Mouse (Mus musculus) adipocyte (in vitro differentiated cells): ENCODE measurements around the gene Thoc3.
"Not testable (repeated sequence)": the region's sequence is repeated elsewhere in the genome, so short reads cannot be mapped to it uniquely, and the experiment has no call there.

Experiments used
- DNase-seq: peaks from one replicate; pipeline ENCODE4 v3.0.0-alpha.2; 2016; ENCODE audit warnings: low spot score

Thoc3 gene

DNA sequence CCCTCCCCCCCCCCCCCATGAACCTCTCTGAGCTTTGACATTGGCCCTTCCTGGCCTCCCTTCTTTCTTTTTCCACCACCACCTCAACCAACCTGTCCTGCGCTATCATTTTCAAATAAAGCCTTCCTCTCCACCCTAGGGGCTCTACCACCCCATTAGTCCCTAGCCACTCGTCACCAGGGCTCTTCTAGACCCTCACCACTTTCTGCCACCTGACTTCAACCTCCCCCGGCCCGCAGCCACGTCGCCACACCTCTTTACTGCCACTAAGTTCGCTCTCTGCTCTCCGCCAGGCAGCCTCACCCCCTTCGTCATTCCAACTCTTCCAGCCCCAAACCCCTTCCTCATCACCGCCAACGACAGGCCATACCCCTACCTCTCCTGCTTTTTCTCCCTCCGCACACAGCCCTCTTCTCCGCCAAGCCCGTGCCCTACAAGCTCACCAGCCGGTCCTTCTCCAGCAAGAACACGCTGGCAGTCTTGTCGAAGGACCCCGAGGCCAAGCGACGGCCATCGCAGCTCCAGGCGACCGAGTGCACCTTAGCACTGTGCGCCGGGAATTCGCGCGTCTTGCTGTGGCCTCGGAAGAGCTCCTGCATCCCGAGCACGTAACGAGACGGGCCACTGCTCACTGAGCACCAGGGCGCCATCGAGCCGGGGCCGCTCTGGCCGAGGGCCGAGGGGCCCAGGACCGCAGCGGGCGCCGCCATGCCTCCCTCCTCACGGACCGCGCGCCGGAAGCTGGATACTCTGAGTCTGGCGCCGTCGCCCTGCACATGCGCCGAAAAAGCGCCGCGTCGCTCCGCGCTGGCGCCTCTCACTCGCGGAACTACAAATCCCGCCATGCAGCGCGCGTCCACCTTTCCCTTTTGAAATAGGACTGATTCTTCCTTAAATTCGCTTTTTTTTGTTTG lies at the start of gene Thoc3:
TSS of gene Thoc3 (minus strand) at position 752 of the 914 bp plus-strand sequence.
- DNase-seq, result peak; percentile 85

DNA sequence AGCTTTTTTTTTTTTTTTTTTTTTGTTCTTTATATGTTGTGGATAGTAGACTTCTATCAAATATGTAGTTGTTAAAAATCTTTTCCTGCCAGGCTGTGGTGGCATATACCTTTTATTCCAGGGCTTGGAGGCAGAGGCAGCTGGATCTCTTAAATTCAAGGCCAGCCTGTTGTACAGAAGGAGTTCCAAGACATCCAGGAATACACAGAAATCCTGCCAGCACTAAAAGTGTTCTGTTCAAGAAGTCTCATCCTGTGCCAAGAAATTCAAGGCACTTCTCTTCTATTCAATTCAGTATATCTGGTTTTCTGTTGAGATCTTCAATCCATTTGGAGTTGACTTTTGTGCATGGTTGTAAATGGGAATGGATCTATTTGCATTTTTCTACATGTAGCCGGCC lies 37.3 kb upstream of the Thoc3 start:
- peak; percentile 23 for DNase-seq

- peak; percentile 12 for DNase-seq
These were observed 36.1 kb upstream of the Thoc3 start for GRCm38 (mm10) chr13:54504611-54505260.

DNA sequence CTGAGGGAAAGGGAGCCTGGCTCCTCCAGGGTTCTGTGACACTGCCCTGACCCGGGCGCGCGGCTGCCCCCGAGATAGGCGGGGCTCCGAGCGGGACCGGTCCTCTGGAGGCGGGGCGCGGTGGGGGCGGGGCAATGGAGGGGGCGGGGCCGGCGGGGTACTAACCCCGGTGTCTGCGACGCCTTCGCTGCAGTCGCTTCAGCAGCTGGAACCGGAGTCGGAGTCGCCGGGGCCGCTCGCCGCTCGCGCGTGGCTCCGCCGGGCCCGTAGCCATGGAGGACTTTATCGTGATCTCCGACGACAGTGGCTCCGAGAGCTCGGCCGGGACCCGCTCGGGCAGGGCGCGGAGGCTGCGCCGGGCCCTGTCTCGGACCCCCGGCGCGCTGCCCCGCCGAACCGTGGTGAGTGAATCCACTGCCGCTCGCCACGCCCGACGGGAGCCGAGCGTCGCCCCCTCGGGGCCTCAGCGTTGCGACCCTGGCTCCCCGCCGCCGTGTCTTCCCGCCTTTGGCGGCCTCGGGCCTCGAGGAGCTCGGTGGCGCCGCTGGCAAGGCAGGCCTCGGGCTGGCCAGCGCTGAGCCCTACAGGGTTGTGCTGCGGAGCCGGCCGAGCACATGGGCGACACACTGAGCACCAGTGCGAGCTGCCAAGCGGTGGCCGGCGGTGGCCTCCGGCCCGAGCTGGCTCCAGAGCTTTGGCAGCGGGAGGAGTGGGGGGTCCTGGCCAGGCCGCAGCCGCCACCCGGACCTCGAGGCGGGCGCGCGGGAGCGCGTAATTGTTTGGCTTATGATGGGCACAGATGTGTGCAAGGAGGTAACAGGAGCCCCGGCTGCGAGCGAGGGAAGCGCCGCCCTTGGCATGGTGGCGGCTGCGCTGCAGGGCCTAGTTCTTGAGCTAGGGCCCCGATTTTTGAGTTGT lies 35.2 kb upstream of the Thoc3 start, which contains the start of gene Simc1:
TSS of gene Simc1 (plus strand) at position 176 of the 918 bp plus-strand sequence.
- peak; percentile 60 for DNase-seq

DNA sequence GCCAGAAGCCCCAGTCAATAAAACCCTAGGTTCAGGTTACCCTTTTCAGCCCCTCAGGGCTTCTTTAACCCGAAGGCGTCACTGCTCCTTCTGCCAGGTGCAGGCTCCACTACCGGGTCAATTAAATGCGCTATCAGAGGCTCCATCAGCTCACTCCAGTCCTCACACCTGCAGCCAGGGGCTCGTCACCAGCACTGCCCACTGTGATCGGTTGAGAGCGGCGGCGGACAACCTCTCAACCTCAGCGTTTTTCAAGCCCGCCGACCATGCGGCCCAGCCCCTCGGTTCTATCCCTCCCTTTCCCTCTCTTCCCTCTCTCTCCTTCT lies 34.6 kb upstream of the Thoc3 start:
- DNase-seq, result no peak

- DNase-seq, result no peak
These were observed 33.5 kb upstream of the Thoc3 start for GRCm38 (mm10) chr13:54501957-54502690.

DNA sequence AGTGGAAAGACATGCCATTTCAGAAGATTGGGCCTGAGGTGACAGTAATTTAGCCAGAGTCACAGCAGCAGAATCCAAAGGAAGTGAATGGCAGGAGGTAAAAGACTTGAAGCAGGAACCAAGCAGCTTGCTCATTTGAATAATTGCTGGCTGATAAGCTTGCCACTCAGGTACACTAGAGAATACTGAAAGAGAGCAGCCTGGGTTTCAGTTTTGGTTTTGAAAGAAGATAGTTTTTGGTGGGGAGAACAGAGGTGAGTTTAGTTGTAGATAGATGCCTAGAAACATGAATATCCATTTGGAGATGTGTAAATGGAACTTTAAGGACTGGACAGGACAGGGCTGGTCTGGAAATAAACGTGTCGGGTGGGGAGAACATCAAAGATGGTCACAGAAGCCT lies 32.7 kb upstream of the Thoc3 start:
- no peak for DNase-seq

DNA sequence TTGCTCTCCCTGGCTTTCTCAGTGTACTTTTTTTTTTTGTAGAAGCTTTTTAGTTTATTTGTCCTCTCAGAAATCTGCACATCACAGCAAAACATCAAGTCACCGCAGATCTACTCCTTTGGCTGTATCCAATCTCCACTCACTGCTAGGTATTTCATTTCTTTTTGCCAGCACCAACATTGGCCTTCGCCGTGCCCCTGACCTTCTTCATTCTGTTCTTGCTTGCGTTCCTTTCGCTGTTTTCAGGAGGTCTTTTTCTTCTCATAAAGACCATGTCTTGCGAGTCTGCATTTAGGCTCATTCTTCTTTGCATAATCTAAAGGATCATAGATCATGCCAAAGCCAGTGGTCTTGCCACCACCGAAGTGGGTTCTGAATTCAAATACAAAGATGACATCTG lies 30.9 kb upstream of the Thoc3 start:
- not testable (repeated sequence) for DNase-seq

- DNase-seq, result no peak
These were observed 22.7 kb upstream of the Thoc3 start for GRCm38 (mm10) chr13:54491381-54491780.

- DNase-seq, result no peak
These were observed 21.8 kb upstream of the Thoc3 start for GRCm38 (mm10) chr13:54490411-54490810.

DNA sequence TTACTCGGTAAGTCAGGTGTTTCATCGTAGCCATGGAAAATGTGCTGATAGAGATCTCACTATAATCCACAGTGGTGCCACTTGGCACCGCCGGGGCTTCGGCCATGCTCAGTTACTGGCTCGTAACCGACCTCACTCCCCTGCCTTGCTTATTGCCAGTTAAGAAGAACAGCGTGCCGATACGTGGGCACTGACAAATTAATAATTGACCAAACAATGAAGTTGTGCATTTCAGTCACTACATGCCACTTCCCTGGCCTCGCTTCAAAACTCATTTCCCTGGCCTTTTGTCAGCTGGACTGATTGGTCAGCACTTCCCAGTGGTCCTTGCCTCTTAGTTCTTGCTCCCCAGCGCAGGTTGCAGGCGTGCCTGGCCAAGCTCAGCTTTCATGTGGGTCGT lies 12.8 kb upstream of the Thoc3 start:
- no peak for DNase-seq

GRCm38 (mm10) chr13:54479286-54479685 lies 10.6 kb upstream of the Thoc3 start:
- DNase-seq, result peak; percentile 86

GRCm38 (mm10) chr13:54475702-54476101 lies 7.1 kb upstream of the Thoc3 start:
- DNase-seq, result peak; percentile 14

GRCm38 (mm10) chr13:54474996-54475395 lies 6.3 kb upstream of the Thoc3 start:
- no peak for DNase-seq

- no peak for DNase-seq
These were observed 3.3 kb upstream of the Thoc3 start for GRCm38 (mm10) chr13:54471967-54472366.

DNA sequence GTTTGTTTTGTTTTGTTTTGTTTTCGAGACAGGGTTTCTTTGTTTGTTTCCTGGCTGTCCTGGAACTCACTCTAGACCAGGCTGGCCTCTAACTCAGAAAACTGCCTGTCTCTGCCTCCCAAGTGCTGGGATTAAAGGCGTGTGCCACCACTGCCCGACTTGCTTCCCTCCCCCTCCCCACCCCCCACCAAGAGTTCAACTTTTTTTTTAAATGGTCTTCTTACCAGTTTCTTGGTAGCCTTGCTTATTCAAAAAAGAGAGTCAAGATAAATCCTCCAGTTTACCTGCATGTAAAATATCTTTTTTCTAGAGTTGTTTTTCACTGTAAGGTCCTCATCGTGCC lies 334 bp upstream of the Thoc3 start:
- no peak for DNase-seq

GRCm38 (mm10) chr13:54459282-54459681 lies 9.4 kb downstream of the Thoc3 start:
- DNase-seq, result no peak

DNA sequence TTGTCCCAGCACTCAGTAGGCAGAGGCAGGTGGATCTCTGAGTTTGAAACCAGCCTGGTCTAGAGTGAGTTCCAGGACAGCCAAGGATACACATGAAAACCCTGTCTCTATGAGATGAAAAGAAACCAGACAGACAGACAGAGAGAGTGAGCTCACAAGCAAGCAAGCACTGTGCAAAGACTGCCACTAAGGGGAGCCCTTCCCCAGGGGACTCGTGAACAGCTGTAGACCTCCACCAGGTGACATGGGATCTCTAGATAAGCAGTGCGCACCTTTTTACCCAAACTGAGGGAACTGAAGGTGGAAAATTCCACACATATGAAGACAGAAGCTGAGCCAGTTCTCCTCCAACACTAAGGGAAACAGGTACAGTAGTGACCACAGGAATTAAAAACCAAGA lies 11.6 kb downstream of the Thoc3 start:
- DNase-seq, result peak; percentile 30

DNA sequence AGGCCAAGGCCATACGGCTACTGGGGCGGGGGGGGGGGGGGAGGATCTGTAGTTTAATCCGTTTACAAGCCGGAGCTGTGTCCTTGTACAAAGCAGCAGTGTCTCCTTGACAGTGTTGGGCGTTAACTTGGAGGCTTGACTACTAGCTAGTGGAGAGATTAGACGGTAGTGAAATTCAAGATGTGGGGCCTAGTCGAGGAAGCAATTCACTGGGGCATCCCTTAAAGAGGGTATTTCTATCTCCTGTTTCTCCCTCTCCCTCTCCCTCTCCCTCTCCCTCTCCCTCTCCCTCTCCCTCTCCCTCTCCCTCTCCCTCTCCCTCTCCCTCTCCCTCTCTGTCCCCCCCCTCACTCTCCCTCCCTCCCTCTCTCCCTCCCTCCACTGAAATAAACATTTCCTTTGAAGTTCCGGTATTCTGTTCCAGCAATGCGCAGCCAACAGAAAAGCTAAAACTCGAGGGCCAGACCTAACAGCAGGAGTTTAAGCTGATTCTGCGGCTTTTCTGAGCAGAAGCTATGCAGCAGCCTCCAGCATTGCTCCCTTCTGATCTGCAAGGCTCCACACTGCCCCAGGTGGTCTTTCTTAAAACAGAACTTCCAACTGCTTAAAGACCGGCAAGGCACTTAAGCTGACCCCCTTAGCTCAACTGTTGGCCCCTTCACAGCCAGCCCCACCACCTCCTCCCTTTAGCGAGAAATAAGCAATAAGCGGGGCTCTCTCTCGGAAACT lies 21.0 kb downstream of the Thoc3 start:
- DNase-seq, result no peak

- DNase-seq, result peak; percentile 82
These were observed 21.8 kb downstream of the Thoc3 start for GRCm38 (mm10) chr13:54446686-54447495.
